Mouse (Mus musculus): ENCODE measurements at regions not wholly inside any gene's neighbourhood (a gene's known extent, or its start where the extent isn't known, plus 50 kb on each side); places are given as distances from the start of the nearest gene placed in this dataset.
"Not testable (repeated sequence)": the region's sequence is repeated elsewhere in the genome, so short reads cannot be mapped to it uniquely, and the experiment has no call there.

DNA sequence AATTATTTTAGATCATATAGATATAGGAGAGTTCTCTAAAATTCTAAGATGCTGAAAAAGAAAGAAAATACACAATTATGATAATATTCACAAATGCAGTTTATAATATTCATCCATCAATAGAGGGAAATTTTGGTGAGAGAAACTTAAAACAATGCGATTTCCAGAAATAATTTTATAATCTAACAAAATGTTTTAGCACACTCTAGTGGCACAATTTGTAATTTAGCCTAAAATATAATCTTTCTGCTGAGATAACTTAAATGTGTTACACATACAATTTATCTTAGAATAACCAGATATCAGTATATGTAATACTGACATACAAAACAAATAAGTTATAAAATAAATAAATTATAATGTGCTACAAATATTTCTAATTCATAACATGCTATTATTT lies 159.5 kb upstream of the Klhl4 start:
- peak; percentile 20 for DNase-seq (ENCODE audit: low read depth)

DNA sequence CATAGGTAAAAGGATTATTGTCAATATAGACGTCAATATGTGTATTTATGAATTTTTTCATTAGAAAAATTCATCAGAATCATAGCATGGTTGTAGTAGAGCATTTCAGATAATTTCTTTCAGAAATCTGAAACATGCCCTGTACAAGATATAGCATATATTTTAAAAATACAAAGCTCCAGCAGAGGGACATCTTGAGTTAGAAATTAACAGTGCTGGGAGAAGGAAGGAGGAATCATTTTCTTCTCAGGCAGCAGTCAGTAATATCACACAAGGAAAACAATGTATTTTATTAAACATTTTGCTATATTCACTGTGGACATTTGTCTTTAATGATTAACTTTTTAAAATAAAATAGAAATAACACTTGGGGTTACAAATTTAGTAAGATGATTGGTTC lies 149.8 kb upstream of the Klhl4 start:
- peak; percentile 37 for DNase-seq (ENCODE audit: low read depth)

DNA sequence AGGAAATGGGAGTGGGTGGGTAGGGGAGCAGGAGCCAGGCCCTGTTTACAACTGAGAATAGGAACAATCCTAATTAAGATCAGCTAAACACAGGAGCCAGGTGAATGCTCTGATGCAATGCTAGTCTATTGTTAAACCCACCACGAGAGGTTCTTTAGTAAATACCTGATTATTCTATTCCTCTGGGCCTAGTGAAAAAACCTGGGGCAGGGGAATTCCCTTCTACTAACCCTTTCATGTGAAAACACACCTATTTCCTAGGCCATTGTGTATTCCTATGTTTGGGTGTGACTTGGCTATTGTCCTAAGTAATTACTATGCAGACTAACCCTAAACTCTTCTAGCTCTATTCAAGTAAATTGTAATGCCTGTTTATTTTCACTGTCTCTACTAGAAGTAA lies 138.0 kb upstream of the Klhl4 start:
- DNase-seq (ENCODE audit: low read depth), result not testable (repeated sequence)

DNA sequence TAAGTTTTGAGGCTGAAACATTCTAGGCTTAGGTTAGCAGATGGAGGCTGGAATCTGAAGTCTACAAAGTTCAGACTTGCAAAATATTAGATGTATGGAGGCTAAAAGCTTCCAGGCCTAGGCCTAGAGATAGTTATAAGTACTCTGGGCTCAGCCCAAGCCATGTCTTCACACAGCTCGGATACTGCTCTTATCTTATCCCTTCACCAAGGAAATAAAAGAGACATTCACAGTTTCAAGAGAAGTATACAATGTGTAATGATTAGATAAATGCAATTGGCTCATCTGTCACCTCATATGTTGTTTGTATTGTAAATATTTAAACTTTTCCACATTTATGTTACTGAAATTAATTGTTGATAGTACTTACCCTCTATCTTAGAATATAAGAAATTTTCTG lies 114.9 kb upstream of the Klhl4 start:
- no peak for DNase-seq (ENCODE audit: low read depth)
